Mouse (Mus musculus): ENCODE results near the gene Tgm5. TPM values are rescaled to one million over a fixed set of nuclear protein-coding genes. Genes with fewer than 3 reads are reported as not detected.

Gene Tgm5
- polyA plus RNA-seq, 1 experiment from 2014 or later: 0.17 TPM

DNA sequence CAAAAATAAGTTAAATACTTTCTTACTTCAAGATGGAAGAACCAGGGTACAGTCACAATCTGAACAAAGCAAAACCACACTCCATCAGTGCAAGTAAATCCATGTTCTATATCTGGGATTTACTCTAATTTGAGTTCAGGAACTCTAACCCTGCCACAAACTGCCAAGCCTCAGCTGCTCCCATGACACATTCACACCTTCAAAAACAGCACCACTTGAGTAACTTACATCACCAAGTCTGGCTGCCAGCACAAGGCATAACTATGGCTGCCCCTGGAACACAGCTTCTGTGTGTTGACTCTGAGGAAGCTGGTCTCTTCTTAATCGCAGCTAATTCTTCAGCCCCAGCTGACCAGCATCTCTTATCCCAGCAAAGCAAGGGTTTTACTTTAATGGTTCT lies 68.5 kb downstream of the Tgm5 start:
- H3K27ac ChIP-seq (ENCODE audit: low read depth, low read length): no peak overlapping the region
- no peak overlapping the region for H3K4me3 ChIP-seq (ENCODE audit: low read depth, low read length)
- H3K4me1 ChIP-seq (ENCODE audit: control insufficient read depth, insufficient read depth, low read length): no peaks in the 10 kb centered on the region
- H3K9me3 ChIP-seq (ENCODE audit: control insufficient read depth, low read length): 0 out of 2 replicates have a peak, but pooled peaks cover 3% of the 10 kb centered on the region
- H3K36me3 ChIP-seq (ENCODE audit: control insufficient read depth, insufficient read depth, low read length): peaks cover 43% of the 10 kb centered on the region
- H3K27me3 ChIP-seq (ENCODE audit: control insufficient read depth, insufficient read depth, low read length): no peaks in the 10 kb centered on the region
- no peak overlapping the region for H3K4me2 ChIP-seq (ENCODE audit: low read depth, low read length)
- H3K9ac ChIP-seq (replicated peaks; ENCODE audit: low read depth, low read length): no peak overlapping the region
- WGBS: 97% methylated on average over 1 of the region's 1 CpGs
- no peak for ATAC-seq (ENCODE audit: low read depth)

DNA sequence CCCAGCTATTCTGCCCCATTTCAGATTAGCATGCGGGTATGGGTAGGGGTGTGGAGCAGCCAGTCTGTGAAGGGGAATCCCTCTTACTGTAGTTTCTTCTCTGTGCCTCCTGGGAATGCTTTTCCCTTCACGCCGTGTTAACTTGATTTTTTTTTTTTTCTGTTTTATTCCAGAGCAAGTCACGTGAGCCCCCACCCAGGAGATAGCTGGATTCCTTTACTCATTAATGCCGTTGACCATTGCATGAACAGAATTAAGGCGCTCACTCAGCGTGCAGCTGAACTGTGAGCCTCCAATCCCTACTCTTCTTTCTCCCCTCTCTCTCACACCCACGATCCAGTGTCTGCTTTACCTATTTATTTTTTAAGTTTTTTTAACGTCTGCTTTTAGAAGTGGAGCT lies 69.4 kb downstream of the Tgm5 start:
- no peaks in the 10 kb centered on the region for H3K4me1 ChIP-seq (ENCODE audit: control insufficient read depth, insufficient read depth, low read length)
- no peaks in the 10 kb centered on the region for H3K27me3 ChIP-seq (ENCODE audit: control insufficient read depth, insufficient read depth, low read length)
- H3K9ac ChIP-seq (replicated peaks; ENCODE audit: low read depth, low read length): no peak overlapping the region
- H3K36me3 ChIP-seq (ENCODE audit: control insufficient read depth, insufficient read depth, low read length): peaks cover 43% of the 10 kb centered on the region
- no peak overlapping the region for H3K4me3 ChIP-seq (ENCODE audit: low read depth, low read length)
- ATAC-seq (ENCODE audit: low read depth): no peak
- H3K9me3 ChIP-seq (ENCODE audit: control insufficient read depth, low read length): 0 out of 2 replicates have a peak, but pooled peaks cover 3% of the 10 kb centered on the region
- no peak overlapping the region for H3K4me2 ChIP-seq (ENCODE audit: low read depth, low read length)
- 89% methylated on average over 9 of the region's 9 CpGs for WGBS
- no peak overlapping the region for H3K27ac ChIP-seq (ENCODE audit: low read depth, low read length)

DNA sequence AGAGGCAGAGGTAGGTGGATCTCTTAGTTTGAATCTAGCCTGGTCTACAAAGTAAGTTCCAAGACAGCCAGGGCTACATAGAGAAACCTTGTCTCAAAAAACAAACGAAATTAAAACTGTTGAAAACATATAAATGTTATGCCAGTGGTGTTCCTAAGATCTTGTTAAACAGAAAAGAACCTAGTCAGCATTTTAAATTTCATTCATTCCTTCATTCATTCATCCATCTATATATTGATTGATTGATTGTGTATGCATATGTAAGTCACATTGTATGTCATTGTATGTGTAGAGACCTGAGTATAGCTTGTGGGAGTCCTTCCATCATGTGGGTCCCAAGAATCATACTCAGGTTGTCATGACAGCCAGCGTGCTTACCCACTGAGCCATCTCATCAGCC lies 70.1 kb downstream of the Tgm5 start:
- 0 out of 2 replicates have a peak, but pooled peaks cover 3% of the 10 kb centered on the region for H3K9me3 ChIP-seq (ENCODE audit: control insufficient read depth, low read length)
- WGBS: 94% methylated on average over 2 of the region's 2 CpGs
- H3K4me2 ChIP-seq (ENCODE audit: low read depth, low read length): no peak overlapping the region
- H3K4me1 ChIP-seq (ENCODE audit: control insufficient read depth, insufficient read depth, low read length): no peaks in the 10 kb centered on the region
- peaks cover 43% of the 10 kb centered on the region for H3K36me3 ChIP-seq (ENCODE audit: control insufficient read depth, insufficient read depth, low read length)
- no peak overlapping the region for H3K9ac ChIP-seq (replicated peaks; ENCODE audit: low read depth, low read length)
- no peak for ATAC-seq (ENCODE audit: low read depth)
- no peak overlapping the region for H3K4me3 ChIP-seq (ENCODE audit: low read depth, low read length)
- no peaks in the 10 kb centered on the region for H3K27me3 ChIP-seq (ENCODE audit: control insufficient read depth, insufficient read depth, low read length)
- no peak overlapping the region for H3K27ac ChIP-seq (ENCODE audit: low read depth, low read length)

DNA sequence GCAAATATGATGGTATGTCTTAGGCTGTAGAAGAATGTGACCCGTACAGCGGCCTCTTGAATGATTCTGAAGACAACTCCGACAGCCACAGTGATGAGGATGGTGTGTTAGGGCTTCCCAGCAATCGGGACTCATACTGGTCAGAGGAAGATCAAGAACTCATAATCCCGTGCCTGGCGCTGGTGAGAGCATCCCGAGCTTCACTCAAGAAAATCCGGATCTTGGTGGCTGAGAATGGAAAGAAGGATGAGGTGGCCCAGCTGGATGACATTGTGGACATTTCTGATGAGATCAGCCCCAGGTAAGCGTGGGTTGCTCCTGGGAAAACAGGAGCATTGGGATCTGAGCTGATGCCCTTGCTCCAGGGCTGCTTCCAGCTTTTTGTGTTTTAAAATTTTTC lies 73.0 kb downstream of the Tgm5 start:
- H3K9me3 ChIP-seq (ENCODE audit: control insufficient read depth, low read length): 0 out of 2 replicates have a peak, but pooled peaks cover under 1% of the 10 kb centered on the region
- no peak overlapping the region for H3K4me2 ChIP-seq (ENCODE audit: low read depth, low read length)
- WGBS: 94% methylated on average over 9 of the region's 9 CpGs
- H3K36me3 ChIP-seq (ENCODE audit: control insufficient read depth, insufficient read depth, low read length): peaks cover 40% of the 10 kb centered on the region
- no peaks in the 10 kb centered on the region for H3K27me3 ChIP-seq (ENCODE audit: control insufficient read depth, insufficient read depth, low read length)
- H3K27ac ChIP-seq (ENCODE audit: low read depth, low read length): no peak overlapping the region
- H3K9ac ChIP-seq (replicated peaks; ENCODE audit: low read depth, low read length): no peak overlapping the region
- H3K4me3 ChIP-seq (ENCODE audit: low read depth, low read length): no peak overlapping the region
- ATAC-seq (ENCODE audit: low read depth): no peak
- H3K4me1 ChIP-seq (ENCODE audit: control insufficient read depth, insufficient read depth, low read length): peaks cover 8% of the 10 kb centered on the region

DNA sequence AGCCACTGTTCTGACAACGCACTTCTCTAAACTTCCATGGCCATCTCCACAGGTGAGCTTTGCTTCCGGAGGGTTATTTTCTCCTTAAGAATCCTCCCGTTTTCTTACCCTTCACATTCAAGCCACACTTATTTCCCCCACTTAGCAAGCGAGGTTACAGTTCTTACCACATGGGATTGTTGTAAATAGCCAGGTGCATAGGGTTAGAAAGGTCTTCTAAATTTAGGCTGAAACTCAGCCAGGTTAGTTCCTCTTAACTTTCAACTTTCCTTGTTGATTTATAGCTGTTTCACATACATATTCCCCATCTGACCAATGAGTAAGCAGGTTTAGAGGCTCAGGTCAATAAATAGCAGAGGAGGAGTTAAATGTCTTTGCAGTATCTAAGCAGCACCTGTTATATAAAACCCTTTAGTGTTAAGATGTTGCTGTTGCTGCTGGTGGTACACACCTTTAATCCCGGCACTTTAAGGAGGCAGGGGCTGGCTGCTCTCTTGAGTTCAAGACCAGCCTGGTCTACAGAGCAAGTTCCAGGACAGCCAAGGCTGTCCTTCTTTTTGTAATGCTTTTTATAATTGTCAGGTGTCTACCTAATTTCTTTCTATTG lies 76.5 kb downstream of the Tgm5 start:
- Histone ChIP-seq H3K27me3 (ENCODE audit: control insufficient read depth, insufficient read depth, low read length) (no peaks in the 10 kb centered on the region), H3K4me1 (ENCODE audit: control insufficient read depth, insufficient read depth, low read length) (peaks cover 8% of the 10 kb centered on the region), H3K27ac (ENCODE audit: low read depth, low read length) (no peak overlapping the region), H3K9me3 (ENCODE audit: control insufficient read depth, low read length) (no peaks in the 10 kb centered on the region), H3K36me3 (ENCODE audit: control insufficient read depth, insufficient read depth, low read length) (peaks cover 17% of the 10 kb centered on the region), H3K4me2 (ENCODE audit: low read depth, low read length) (peak overlapping the region; percentile 87), H3K4me3 (ENCODE audit: low read depth, low read length) (peak overlapping the region; percentile 77), H3K9ac (replicated peaks; ENCODE audit: low read depth, low read length) (peak overlapping the region; percentile 65; the same call in 1 of the 2 replicates)
- no peak for ATAC-seq (ENCODE audit: low read depth)
- WGBS: 32% methylated on average over 5 of the region's 5 CpGs

GRCm38 (mm10) chr2:121008664-121009007 lies 77.0 kb downstream of the Tgm5 start:
- Histone ChIP-seq H3K27ac (ENCODE audit: low read depth, low read length) (0 out of 2 replicates have a peak overlapping the region, but pooled peaks have one; percentile 30), H3K4me2 (ENCODE audit: low read depth, low read length) (peak overlapping the region; percentile 87), H3K36me3 (ENCODE audit: control insufficient read depth, insufficient read depth, low read length) (peaks cover 12% of the 10 kb centered on the region), H3K4me1 (ENCODE audit: control insufficient read depth, insufficient read depth, low read length) (peaks cover 8% of the 10 kb centered on the region), H3K4me3 (ENCODE audit: low read depth, low read length) (peak overlapping the region; percentile 77), H3K9me3 (ENCODE audit: control insufficient read depth, low read length) (no peaks in the 10 kb centered on the region), H3K9ac (replicated peaks; ENCODE audit: low read depth, low read length) (peak overlapping the region; percentile 65), H3K27me3 (ENCODE audit: control insufficient read depth, insufficient read depth, low read length) (no peaks in the 10 kb centered on the region)
- 2% methylated on average over 12 of the region's 12 CpGs for WGBS
- no peak for ATAC-seq (ENCODE audit: low read depth)

- H3K9ac ChIP-seq (replicated peaks; ENCODE audit: low read depth, low read length): peak within 1 kb of the TSS; percentile 65
- WGBS: 3% methylated on average over 34 of the region's 34 CpGs
- peak; percentile 96 for ATAC-seq (ENCODE audit: low read depth)
- 0 out of 2 replicates have a peak within 1 kb of the TSS, but pooled peaks have one; percentile 30 for H3K27ac ChIP-seq (ENCODE audit: low read depth, low read length)
- no peaks in the 10 kb centered on the region for H3K27me3 ChIP-seq (ENCODE audit: control insufficient read depth, insufficient read depth, low read length)
- H3K9me3 ChIP-seq (ENCODE audit: control insufficient read depth, low read length): no peaks in the 10 kb centered on the region
- H3K4me3 ChIP-seq (ENCODE audit: low read depth, low read length): peak within 1 kb of the TSS; percentile 77
- peaks cover 8% of the 10 kb centered on the region for H3K4me1 ChIP-seq (ENCODE audit: control insufficient read depth, insufficient read depth, low read length)
- peak within 1 kb of the TSS; percentile 87 for H3K4me2 ChIP-seq (ENCODE audit: low read depth, low read length)
- H3K36me3 ChIP-seq (ENCODE audit: control insufficient read depth, insufficient read depth, low read length): peaks cover 9% of the 10 kb centered on the region; the same call in 1 of the 2 replicates
These were observed 77.5 kb downstream of the Tgm5 start, which contains the start of gene Ccndbp1 for GRCm38 (mm10) chr2:121007925-121008663. Ccndbp1 (plus strand) TSS chr2:121008403.

- ATAC-seq (ENCODE audit: low read depth): no peak
- H3K4me2 ChIP-seq (ENCODE audit: low read depth, low read length): no peak overlapping the region
- no peak overlapping the region for H3K9ac ChIP-seq (replicated peaks; ENCODE audit: low read depth, low read length)
- peaks cover 8% of the 10 kb centered on the region for H3K4me1 ChIP-seq (ENCODE audit: control insufficient read depth, insufficient read depth, low read length)
- no peaks in the 10 kb centered on the region for H3K27me3 ChIP-seq (ENCODE audit: control insufficient read depth, insufficient read depth, low read length)
- 88% methylated on average over 1 of the region's 1 CpGs for WGBS
- H3K9me3 ChIP-seq (ENCODE audit: control insufficient read depth, low read length): no peaks in the 10 kb centered on the region
- no peaks in the 10 kb centered on the region for H3K36me3 ChIP-seq (ENCODE audit: control insufficient read depth, insufficient read depth, low read length)
- H3K27ac ChIP-seq (ENCODE audit: low read depth, low read length): no peak overlapping the region
- no peak overlapping the region for H3K4me3 ChIP-seq (ENCODE audit: low read depth, low read length)
These were observed 78.7 kb downstream of the Tgm5 start for GRCm38 (mm10) chr2:121006986-121007385.
